Mouse (Mus musculus): ENCODE results near the gene Adssl1. TPM values are rescaled to one million over a fixed set of nuclear protein-coding genes. Genes with fewer than 3 reads are reported as not detected.

The Adssl1 gene
- total and polyA plus RNA-seq, 3 experiments, result 0.05 TPM; not detected in 2

DNA sequence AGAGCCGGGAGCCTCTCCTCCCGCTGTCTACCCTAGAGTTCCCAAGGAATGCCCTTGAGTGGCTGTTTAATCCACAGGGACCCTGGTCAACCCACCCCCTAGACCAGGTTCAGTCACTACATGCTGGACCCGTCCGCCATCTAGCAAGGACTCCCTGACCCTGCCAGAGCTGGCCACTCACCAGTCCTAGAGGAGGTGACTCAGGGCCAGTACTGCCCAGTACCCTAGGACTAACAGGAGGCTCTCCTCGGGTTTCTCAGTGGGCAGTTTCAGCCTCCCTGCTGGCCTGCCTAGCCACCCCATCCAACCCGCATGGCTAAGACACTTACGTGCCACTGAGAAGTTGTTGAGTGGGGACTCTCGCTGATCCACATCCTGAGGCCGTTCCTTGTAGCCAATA lies 42.0 kb downstream of the Adssl1 start:
- no peak for ATAC-seq (ENCODE audit: extremely low read depth, insufficient number of reproducible peaks, low FRiP score, poor library complexity, severe bottlenecking)
- no peak for TF ChIP-seq POLR2AphosphoS5 (IDR thresholded peaks at IDR 0.05; ENCODE audit: insufficient replicate concordance, low read depth, low read length)
- no peak for TF ChIP-seq GATA2 (IDR thresholded peaks at IDR 0.05; ENCODE audit: borderline replicate concordance, low read depth, low read length)
- no peak for TF ChIP-seq GATA1 (IDR thresholded peaks at IDR 0.05; ENCODE audit: borderline replicate concordance, low read length)
- TF ChIP-seq TAL1 (conservative IDR thresholded peaks at IDR 0.05; ENCODE audit: low read depth, low read length), result no peak
- TF ChIP-seq CTCF (IDR thresholded peaks at IDR 0.05; ENCODE audit: low read depth, low read length), result no peak
- Histone ChIP-seq H3K9me3 (replicated peaks) (no peaks in the 10 kb centered on the region), H3K4me3 (ENCODE audit: low read depth, low read length) (no peak overlapping the region), H3K27me3 (ENCODE audit: insufficient read depth, low read length) (no peaks in the 10 kb centered on the region), H3K4me1 (ENCODE audit: insufficient read depth, low read depth, low read length) (peaks cover 51% of the 10 kb centered on the region), H3K36me3 (replicated peaks) (peaks cover 99% of the 10 kb centered on the region)
- DNase-seq (ENCODE audit: low spot score), result no peak

DNA sequence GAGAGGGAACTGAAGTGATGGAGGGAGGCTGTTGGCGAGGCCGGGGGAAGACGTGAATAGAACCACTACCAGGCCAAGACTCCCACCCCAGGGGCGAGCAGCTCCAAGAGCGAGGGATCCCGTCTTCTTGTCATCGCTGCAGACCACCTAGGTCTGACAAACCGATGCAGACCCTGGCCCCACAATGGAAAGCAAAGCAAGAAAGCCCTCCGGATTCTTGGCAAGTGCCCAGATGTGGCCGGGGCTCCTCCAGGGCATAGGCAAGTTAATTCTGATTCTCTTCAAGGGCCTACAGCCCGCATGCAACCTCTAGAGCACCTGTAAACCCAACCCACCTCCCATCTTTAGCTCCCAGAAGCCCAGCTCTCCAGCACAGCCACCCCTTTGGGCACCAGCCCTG lies 43.5 kb downstream of the Adssl1 start:
- TF ChIP-seq POLR2AphosphoS5 (IDR thresholded peaks at IDR 0.05; ENCODE audit: insufficient replicate concordance, low read depth, low read length), result no peak
- no peak for TF ChIP-seq CTCF (IDR thresholded peaks at IDR 0.05; ENCODE audit: low read depth, low read length)
- no peak for TF ChIP-seq GATA1 (IDR thresholded peaks at IDR 0.05; ENCODE audit: borderline replicate concordance, low read length)
- TF ChIP-seq TAL1 (conservative IDR thresholded peaks at IDR 0.05; ENCODE audit: low read depth, low read length), result no peak
- TF ChIP-seq GATA2 (IDR thresholded peaks at IDR 0.05; ENCODE audit: borderline replicate concordance, low read depth, low read length), result no peak
- no peak overlapping the region for H3K4me3 ChIP-seq (ENCODE audit: low read depth, low read length)
- H3K4me1 ChIP-seq (ENCODE audit: insufficient read depth, low read depth, low read length), result peaks cover 61% of the 10 kb centered on the region
- no peaks in the 10 kb centered on the region for H3K9me3 ChIP-seq (replicated peaks)
- ATAC-seq (ENCODE audit: extremely low read depth, insufficient number of reproducible peaks, low FRiP score, poor library complexity, severe bottlenecking), result no peak
- no peaks in the 10 kb centered on the region for H3K27me3 ChIP-seq (ENCODE audit: insufficient read depth, low read length)
- DNase-seq (ENCODE audit: low spot score), result no peak
- H3K36me3 ChIP-seq (replicated peaks), result peaks cover 99% of the 10 kb centered on the region

DNA sequence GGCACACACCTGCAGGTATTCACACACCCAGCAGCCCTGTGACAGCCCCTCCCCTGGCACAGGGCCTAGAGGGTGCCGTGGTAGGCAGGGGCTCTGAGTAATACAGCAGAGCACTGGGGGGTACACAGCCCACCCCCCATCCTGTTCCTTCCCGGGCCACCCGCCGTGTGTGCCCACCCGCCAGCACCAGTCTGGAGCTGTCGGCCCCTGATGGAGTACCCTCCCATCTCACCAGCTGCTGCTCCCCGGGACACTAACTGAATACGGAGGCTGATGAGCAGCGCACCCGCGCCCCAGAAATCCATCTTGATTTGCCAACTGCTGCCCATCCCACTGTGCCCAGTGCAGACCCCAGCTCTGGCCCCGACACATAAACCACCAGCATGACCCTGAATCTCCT lies 43.9 kb downstream of the Adssl1 start:
- peaks cover 66% of the 10 kb centered on the region for H3K4me1 ChIP-seq (ENCODE audit: insufficient read depth, low read depth, low read length)

DNA sequence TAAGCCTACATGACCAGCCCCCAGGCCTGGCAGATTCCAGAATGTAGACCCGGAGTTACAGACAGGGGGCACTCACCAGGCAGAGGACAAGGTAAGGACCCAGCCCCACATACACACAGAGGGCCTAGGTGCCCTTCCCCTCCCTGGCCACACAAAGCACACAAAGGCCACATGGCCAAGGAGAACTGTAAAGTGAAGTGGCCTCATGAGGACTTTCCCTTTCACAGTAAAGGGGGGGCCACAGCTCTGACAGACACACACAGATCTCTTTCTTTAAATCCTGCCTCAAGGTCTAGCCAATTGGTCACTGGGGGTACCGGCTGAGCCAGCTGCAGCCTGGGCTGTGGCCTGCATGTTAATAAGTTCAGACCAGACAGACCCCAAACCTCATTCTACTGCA lies 44.3 kb downstream of the Adssl1 start:
- Histone ChIP-seq H3K36me3 (replicated peaks) (peaks cover 99% of the 10 kb centered on the region), H3K27me3 (ENCODE audit: insufficient read depth, low read length) (no peaks in the 10 kb centered on the region), H3K4me1 (ENCODE audit: insufficient read depth, low read depth, low read length) (peaks cover 70% of the 10 kb centered on the region), H3K4me3 (ENCODE audit: low read depth, low read length) (no peak overlapping the region), H3K9me3 (replicated peaks) (no peaks in the 10 kb centered on the region)
- no peak for ATAC-seq (ENCODE audit: extremely low read depth, insufficient number of reproducible peaks, low FRiP score, poor library complexity, severe bottlenecking)
- DNase-seq (ENCODE audit: low spot score), result no peak
- TF ChIP-seq GATA2 (IDR thresholded peaks at IDR 0.05; ENCODE audit: borderline replicate concordance, low read depth, low read length), result no peak
- TF ChIP-seq POLR2AphosphoS5 (IDR thresholded peaks at IDR 0.05; ENCODE audit: insufficient replicate concordance, low read depth, low read length), result no peak
- no peak for TF ChIP-seq GATA1 (IDR thresholded peaks at IDR 0.05; ENCODE audit: borderline replicate concordance, low read length)
- no peak for TF ChIP-seq CTCF (IDR thresholded peaks at IDR 0.05; ENCODE audit: low read depth, low read length)
- TF ChIP-seq TAL1 (conservative IDR thresholded peaks at IDR 0.05; ENCODE audit: low read depth, low read length), result no peak

More for the DNA sequence above, 43.9 kb downstream of the Adssl1 start:
- H3K4me3 ChIP-seq (ENCODE audit: low read depth, low read length), result no peak overlapping the region
- no peak for TF ChIP-seq POLR2AphosphoS5 (IDR thresholded peaks at IDR 0.05; ENCODE audit: insufficient replicate concordance, low read depth, low read length)
- DNase-seq (ENCODE audit: low spot score) (no peak), ATAC-seq (ENCODE audit: extremely low read depth, insufficient number of reproducible peaks, low FRiP score, poor library complexity, severe bottlenecking) (no peak)
- H3K36me3 ChIP-seq (replicated peaks), result peaks cover 99% of the 10 kb centered on the region
- H3K9me3 ChIP-seq (replicated peaks), result no peaks in the 10 kb centered on the region
- no peaks in the 10 kb centered on the region for H3K27me3 ChIP-seq (ENCODE audit: insufficient read depth, low read length)

DNA sequence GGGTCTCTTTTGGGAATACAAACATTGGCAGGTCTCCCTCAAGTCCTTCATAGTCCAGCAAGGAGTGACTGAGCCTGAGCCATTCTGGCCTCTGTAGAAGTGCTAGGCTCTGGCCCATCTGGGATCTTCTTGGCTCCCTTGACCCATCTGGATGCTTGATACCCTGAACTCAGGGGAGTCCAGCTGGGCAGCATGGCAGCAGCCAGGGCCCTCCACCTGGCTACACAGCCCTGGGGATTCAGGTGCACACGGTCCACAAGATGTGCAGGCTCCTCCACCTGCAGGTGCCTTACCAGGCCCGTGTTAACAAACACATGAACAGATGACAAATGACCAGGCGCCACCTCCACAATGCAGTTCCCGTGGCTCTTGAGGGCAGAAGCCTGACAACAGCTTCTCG lies 44.8 kb downstream of the Adssl1 start:
- Histone ChIP-seq H3K4me3 (ENCODE audit: low read depth, low read length) (no peak overlapping the region), H3K9me3 (replicated peaks) (no peaks in the 10 kb centered on the region), H3K4me1 (ENCODE audit: insufficient read depth, low read depth, low read length) (peaks cover 75% of the 10 kb centered on the region), H3K27me3 (ENCODE audit: insufficient read depth, low read length) (no peaks in the 10 kb centered on the region), H3K36me3 (replicated peaks) (peaks cover 99% of the 10 kb centered on the region)
- no peak for DNase-seq (ENCODE audit: low spot score)
- ATAC-seq (ENCODE audit: extremely low read depth, insufficient number of reproducible peaks, low FRiP score, poor library complexity, severe bottlenecking), result no peak
- no peak for TF ChIP-seq CTCF (IDR thresholded peaks at IDR 0.05; ENCODE audit: low read depth, low read length)
- TF ChIP-seq GATA1 (IDR thresholded peaks at IDR 0.05; ENCODE audit: borderline replicate concordance, low read length), result no peak
- no peak for TF ChIP-seq POLR2AphosphoS5 (IDR thresholded peaks at IDR 0.05; ENCODE audit: insufficient replicate concordance, low read depth, low read length)
- TF ChIP-seq GATA2 (IDR thresholded peaks at IDR 0.05; ENCODE audit: borderline replicate concordance, low read depth, low read length), result no peak
- TF ChIP-seq TAL1 (conservative IDR thresholded peaks at IDR 0.05; ENCODE audit: low read depth, low read length), result no peak

DNA sequence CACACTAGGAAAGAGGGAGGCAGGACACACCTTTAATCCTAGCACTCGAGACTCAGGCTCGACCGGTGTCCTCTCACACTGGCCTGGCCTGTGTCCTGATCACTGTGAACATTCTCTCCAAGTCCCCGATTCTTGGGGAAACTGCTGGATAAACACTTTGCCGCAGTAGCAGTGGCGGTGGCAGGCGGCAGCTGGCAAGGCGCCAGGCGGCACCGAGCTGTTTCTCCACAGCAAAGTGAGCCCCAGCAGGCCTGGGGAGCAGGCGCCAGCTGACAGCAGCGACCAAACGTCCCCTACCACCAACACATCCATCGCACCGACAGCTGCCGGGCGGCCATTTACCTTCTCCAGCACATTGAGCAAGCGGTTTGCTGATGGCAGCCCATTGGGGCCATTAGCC lies 45.6 kb downstream of the Adssl1 start:
- H3K36me3 ChIP-seq (replicated peaks), result peaks cover 99% of the 10 kb centered on the region
- no peaks in the 10 kb centered on the region for H3K27me3 ChIP-seq (ENCODE audit: insufficient read depth, low read length)
- DNase-seq (ENCODE audit: low spot score) (no peak), ATAC-seq (ENCODE audit: extremely low read depth, insufficient number of reproducible peaks, low FRiP score, poor library complexity, severe bottlenecking) (no peak)
- no peaks in the 10 kb centered on the region for H3K9me3 ChIP-seq (replicated peaks)
- TF ChIP-seq POLR2AphosphoS5 (IDR thresholded peaks at IDR 0.05; ENCODE audit: insufficient replicate concordance, low read depth, low read length), result no peak
- no peak for TF ChIP-seq CTCF (IDR thresholded peaks at IDR 0.05; ENCODE audit: low read depth, low read length)
- no peak overlapping the region for H3K4me3 ChIP-seq (ENCODE audit: low read depth, low read length)
- peaks cover 80% of the 10 kb centered on the region for H3K4me1 ChIP-seq (ENCODE audit: insufficient read depth, low read depth, low read length)

Measured in G1E (cell line).